Mouse (Mus musculus): Measurements from ENCODE around the gene A930004D18Rik.

A930004D18Rik gene

DNA sequence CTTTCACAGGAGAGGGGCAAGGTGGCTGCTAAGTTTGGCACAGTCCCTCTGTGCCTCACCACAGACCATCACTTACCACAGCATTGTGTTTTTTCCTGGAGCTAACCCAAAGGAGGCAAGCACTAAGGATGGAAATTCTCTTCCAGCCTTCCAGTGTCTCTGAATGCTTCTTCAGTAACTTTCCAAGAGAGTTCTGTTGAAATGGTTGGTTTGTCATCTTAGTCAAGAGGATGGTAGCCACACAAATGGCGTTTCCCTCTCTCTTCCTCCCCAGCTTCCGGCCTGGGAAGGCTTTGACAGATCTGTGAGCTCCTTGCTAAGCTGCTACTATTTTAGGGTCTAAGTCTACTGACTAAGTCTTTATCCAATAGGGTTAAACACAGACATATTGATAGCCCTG, at the start of gene A930004D18Rik:
TSS of gene A930004D18Rik (minus strand) at position 247 of the 400 bp plus-strand sequence.
- no peak for DNase-seq

DNA sequence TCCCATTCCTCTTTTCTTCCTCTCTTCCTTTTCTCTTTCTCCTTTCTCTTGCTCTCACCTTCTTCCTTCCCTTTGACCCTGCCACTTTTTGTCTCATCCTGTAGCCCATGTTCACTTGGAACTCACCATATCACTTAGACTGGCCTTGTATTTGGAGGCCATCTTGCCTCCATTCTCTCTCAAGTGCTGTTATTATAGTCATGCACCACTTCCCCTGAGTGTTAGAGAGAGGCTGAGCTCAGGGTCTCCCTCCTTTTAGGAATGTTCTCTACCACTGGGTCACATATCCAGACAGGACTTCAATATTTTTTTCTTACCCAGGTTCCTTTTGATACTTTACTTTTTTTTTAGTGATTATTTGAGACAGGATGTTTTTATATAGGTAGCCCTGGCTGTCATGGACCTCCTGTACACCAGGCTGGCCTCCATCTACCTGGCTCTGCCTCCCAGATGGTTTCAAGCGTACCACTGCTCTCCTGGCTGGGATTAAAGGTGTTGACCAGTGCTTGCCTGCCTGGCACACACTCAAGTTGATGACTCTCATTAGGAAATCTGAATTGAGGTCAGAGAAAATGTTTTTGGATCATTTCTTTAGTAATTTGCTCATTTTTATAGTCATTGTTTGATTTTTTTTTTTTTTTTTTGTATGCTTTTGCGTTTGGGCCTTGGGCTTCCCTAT, 42.8 kb upstream of the A930004D18Rik start:
- DNase-seq: no peak

GRCm38 (mm10) chr2:18071947-18072346, 34.4 kb upstream of the A930004D18Rik start:
- no peak for DNase-seq

DNA sequence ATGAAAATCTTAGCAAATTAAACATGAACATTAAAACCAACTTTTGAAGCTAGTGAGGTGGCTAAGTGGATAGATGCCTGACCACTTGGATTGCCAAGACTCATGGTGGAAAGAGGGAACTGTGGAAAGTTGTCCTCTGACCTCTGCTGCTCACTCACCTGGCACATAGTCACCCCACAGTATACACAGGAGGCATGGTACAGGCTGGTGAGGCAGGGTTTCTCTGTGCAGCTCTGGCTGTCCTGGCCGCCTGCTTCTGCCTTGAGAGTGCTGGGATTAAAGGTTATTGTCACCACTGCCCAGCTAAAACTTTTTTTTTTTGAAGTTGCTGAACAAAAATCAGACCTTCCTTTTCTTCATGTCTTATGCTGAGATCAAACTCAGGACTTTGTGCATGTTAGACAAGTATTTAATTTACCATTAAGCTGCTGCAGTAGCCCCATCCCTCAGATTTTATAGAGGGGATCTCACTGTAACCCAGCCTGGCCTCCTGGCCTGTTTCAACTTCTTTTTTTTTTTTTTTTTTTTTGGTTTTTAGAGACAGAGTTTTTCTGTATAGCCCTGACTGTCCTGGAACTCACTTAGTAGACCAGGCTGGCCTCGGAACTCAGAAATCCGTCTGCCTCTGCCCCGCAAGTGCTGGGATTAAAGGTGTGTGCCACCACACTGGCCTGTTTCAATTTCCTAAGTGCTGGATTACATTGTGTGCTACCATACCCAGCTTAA, 30.7 kb upstream of the A930004D18Rik start:
- DNase-seq: no peak

- DNase-seq: no peak
These were observed 28.9 kb upstream of the A930004D18Rik start for GRCm38 (mm10) chr2:18066436-18066835.

GRCm38 (mm10) chr2:18065708-18066030, 28.1 kb upstream of the A930004D18Rik start:
- DNase-seq: no peak

GRCm38 (mm10) chr2:18064941-18065707, 27.6 kb upstream of the A930004D18Rik start:
- peak; percentile 83 for DNase-seq

- peak; percentile 97 for DNase-seq
These were observed 26.9 kb upstream of the A930004D18Rik start for GRCm38 (mm10) chr2:18064356-18064858.

DNA sequence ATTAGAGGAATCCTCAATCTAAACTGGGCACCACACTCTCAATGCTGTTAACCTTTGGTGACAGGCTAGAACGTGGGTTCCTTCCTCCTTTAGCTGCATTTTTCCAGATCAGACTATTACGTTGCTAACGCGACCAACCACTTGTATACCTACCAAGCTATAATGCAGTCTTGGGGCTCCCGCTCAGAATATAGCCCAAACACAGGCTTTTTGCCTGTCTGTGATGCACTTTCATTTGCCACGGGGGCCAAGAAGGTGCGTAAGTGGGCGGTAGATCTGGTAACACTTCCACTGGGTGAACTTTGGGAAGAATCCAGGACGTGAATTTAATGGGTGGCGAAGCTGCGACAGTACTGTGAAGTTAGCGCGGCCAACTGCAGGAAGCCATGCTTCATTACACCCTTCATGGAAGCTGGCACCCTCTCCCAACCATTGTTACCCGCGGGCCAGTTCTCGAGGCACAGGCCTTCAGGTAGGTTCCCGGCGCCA, 26.3 kb upstream of the A930004D18Rik start:
- DNase-seq: no peak

GRCm38 (mm10) chr2:18060396-18060795, 22.9 kb upstream of the A930004D18Rik start:
- no peak for DNase-seq

DNA sequence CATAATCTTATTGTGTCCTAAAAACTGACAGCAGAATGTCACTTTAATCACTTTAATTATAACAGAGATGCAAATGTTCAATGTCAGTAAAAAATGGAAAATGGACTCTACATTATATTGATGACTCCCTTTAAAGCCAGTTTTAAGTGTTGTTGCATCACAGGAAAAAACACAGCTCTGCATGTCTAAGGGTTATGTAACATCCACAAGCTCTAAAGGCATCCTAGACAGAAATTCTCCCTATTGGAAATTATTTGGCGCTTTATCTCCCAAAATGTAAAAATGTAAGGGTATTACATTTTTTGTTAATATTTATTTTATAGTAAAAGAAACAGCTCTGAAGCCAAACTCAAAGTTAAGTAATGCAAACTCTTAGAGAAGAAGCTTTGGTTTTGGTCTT, 22.4 kb upstream of the A930004D18Rik start:
- no peak for DNase-seq

DNA sequence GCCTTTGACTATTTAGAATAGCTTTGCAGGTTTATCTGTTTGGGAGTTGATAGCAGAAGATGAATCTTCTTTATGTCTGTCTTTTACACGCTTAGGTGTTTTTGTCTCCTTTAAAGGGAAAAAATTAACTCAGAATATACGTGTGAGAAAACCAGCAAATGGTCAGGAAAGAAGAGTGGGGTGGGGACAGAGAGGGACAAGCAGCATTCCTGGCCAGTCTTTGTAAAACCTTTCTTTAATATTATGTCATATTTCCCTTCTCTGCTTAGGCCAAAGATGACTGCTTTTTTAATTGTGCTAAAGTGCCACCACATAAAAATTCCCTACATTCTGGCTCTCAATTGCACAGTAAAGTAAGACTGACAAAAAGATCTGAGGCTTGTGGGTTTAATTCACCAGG, 21.5 kb upstream of the A930004D18Rik start:
- DNase-seq: no peak

DNA sequence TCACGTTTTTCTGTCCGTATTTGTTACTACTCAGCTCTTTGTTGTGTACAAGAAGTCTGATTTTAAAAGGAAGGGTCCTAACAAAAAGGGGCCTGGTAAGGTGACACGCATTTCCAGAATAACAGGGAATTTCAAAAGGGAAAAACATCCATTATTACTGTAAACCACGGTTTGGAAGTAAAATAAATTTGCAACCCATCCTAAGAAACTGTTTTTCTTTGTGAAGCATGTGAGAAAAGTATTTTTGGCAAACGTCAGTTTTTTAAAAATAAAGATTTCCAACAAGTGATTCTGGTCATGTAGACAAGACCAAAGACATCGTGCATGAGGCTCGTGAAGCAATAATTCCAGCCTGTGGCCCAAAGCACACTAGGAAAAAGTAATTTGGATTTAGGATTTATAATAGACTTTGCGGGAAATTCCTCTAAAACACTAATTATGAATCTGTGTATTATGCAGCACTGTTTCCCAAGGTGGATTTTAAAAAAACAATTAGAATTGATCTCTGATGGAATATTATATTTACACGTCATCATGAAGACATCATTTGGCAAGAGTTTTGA, 20.7 kb upstream of the A930004D18Rik start:
- DNase-seq: no peak

DNA sequence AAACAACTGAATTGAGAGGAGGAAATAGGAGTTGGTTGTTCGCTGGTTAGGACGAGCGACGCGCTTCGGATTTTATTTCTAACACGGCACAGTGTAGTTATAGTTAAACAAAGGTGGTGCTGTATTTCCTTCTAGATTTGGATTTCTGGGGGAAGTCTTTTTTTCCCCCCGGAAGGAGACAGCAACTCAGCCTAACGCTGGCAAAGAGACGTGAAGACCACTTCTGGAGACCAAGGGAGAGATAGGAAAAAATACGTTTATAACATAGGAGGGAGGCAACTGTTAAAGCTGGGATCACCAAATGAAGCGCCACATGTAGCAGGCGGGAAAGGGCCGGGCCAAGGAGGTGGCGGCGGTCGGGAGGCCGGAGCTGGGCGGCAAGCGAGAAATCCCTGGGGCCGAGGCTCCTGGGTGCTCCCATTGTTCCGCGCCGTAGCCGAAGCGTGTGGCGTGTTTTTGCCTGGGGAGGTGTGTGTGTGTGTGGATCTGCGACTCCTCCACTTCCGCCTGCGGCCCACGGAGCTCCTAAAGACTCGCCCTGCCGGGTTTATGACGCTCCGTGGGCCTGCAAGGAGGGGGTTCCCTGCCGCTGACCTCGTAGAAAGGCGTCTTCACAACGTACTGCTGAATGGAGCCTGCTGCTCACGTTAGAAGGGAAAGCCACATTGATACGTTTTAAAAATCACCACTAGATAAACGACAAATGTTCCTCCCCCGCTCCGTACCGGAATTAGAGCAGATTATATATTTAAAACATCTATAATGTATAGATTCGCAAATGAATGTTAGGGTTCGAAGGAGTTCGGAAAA, 20.0 kb upstream of the A930004D18Rik start:
- DNase-seq: peak; percentile 74

DNA sequence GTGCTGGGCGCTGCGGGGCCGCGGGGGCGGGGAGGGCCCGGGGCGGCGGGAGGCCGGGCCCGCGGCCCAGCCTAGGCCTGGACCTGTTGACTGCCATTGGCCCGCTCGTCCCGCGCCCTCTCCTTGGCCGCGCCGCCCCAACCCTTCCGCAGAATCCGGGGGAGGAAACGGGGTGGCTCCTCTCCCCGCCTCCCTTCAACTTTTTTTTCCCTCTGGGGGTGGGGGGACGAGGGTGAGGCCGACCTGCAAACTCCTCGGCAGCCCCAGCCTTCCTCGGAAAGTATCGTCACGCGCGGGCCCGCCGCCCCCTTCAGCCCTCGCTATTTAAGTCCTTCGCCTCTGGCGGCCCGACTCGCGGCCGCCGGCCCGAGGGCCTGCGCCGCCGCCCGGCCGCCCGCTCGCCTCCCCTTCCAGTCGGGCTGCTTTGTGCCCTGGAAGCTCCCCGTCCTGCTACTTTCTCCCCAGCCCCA, 19.3 kb upstream of the A930004D18Rik start:
- DNase-seq: peak; percentile 95

- DNase-seq: peak; percentile 98
These were observed 18.6 kb upstream of the A930004D18Rik start for GRCm38 (mm10) chr2:18055929-18056785.

GRCm38 (mm10) chr2:18055016-18055928, 17.7 kb upstream of the A930004D18Rik start, which contains the start of gene Mllt10:
Gene Mllt10, plus strand, starts transcription at chr2:18055237.
- DNase-seq: no peak

GRCm38 (mm10) chr2:18053951-18054530, 16.5 kb upstream of the A930004D18Rik start:
- no peak for DNase-seq

DNA sequence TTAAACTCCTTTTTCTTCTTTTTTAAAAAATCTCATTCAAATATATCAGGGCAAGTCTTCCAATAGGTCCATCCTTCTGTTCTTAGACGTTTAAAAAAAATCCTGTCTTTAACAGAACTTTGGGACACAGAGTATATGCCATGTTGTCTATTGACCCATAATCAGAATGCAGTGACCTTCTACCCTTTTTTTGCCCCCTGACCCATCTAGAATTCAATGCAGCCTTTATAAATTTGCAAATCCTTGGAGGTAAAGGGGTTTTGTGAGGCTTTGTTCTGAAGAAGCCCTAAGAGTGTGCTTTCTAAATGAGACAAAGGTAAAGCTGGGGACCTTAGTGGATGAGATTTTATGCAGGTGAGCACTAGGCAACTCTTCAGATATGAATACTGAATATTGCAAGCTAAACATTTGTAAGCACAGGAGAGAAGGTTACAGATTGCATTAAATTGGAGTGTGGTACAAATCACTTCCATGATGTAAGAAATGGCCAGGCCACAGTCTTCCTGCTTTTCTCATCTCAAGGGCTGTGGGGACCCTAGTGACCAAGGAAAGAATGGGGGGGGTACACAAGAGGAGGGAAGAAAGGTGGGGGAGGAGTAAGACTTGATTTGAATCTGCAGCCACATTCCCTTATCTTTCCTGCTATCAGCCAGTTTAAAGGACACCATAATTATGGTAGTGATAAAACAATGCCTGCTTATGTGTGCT, 15.9 kb upstream of the A930004D18Rik start:
- no peak for DNase-seq

Measured in thymus, postnatal 14 days (tissue).